Comparison of ENCODE assay signal across 8 mouse cellular contexts in the genomic region with DNA sequence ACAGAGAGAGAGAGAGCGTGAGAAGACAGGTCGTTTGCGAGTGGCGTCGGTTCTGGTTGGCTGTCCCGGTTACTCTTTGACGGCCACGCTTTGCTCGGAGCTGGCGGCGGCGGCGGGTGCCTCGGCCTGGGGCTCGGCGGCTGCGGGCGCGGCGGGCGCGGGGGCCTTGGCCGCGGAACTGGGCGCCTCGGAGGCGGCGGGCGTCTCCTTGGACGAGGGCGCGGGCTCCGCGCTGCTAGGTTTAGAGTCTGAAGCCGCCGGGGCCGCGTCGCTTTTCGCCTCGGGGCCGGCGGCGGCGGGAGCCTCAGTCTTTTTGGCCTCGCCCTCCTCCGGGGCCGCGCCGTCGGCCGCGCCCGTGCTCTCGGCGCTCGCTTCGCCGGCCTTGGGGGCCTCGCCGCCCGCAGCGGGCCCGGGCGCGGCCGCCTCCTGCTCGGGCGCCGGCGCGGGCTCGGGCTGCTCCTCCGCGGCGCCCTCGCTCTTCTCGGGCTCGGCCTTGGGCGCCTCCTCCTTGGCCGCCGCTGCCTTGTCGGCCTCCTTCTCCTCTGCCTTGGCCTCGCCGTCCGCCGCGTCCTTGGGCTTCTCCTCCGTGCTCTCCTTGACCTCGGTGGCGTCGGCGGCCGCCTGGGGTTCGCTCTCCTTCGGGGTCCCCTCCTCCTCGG. TPM values are rescaled to one million over a fixed set of nuclear protein-coding genes. Genes with fewer than 3 reads are reported as not detected.
DNase-seq lines count a peak whose midpoint lies in the region; ATAC-seq lines count a peak whose summit lies in the region.

No protein-coding gene starts in this region.

- no peaks in the 10 kb centered on the region for H3K9me3 ChIP-seq in heart, embryonic 12.5 days (replicated peaks)
- no peaks in the 10 kb centered on the region for H3K9me3 ChIP-seq in midbrain, embryonic 13.5 days

- H3K27me3 ChIP-seq in heart, embryonic 12.5 days (replicated peaks): no peaks in the 10 kb centered on the region
- H3K27me3 ChIP-seq in midbrain, embryonic 13.5 days: no peaks in the 10 kb centered on the region

- H3K27ac ChIP-seq in heart, embryonic 12.5 days (ENCODE audit: poor library complexity, severe bottlenecking): no peak overlapping the region
- H3K27ac ChIP-seq in midbrain, embryonic 13.5 days: peak overlapping the region; percentile 79

- H3K4me1 ChIP-seq in heart, embryonic 12.5 days (replicated peaks): 0 out of 2 replicates have a peak, but pooled peaks cover 4% of the 10 kb centered on the region
- H3K4me1 ChIP-seq in midbrain, embryonic 13.5 days (replicated peaks): peaks cover 83% of the 10 kb centered on the region

- H3K9ac ChIP-seq in heart, embryonic 12.5 days: peak overlapping the region; percentile 86
- peak overlapping the region; percentile 80 for H3K9ac ChIP-seq in midbrain, embryonic 13.5 days (replicated peaks)

- peak; percentile 78 for DNase-seq in heart, adult 11 months
- no peak for DNase-seq in heart, postnatal 25 days (ENCODE audit: low spot score)
- peak; percentile 47 for DNase-seq in adrenal gland, postnatal 14 days
- DNase-seq in kidney, postnatal 10 days: peak; percentile 47
- DNase-seq in urinary bladder, postnatal 14 days (ENCODE audit: low spot score): peak; percentile 29
- no peak for DNase-seq in spleen, postnatal 14 days (ENCODE audit: low spot score in 2 of 2)

- peak overlapping the region; percentile 67 for H3K4me3 ChIP-seq in heart, embryonic 12.5 days
- H3K4me3 ChIP-seq in midbrain, embryonic 13.5 days (replicated peaks): peak overlapping the region; percentile 31

- intact Hi-C loops in heart, postnatal 25 days (cut with DNase I): no loop called here

- WGBS in heart, embryonic 12.5 days: 12% methylated on average over 85 of the region's 97 CpGs
- 3% methylated on average over 88 of the region's 97 CpGs for WGBS in midbrain, embryonic 13.5 days

- H3K36me3 ChIP-seq in heart, embryonic 12.5 days: no peaks in the 10 kb centered on the region
- H3K36me3 ChIP-seq in midbrain, embryonic 13.5 days: peaks cover 21% of the 10 kb centered on the region

- peak overlapping the region; percentile 95 for H3K4me2 ChIP-seq in heart, embryonic 12.5 days
- peak overlapping the region; percentile 58 for H3K4me2 ChIP-seq in midbrain, embryonic 13.5 days (replicated peaks)

- peak; percentile 69 for ATAC-seq in heart, embryonic 12.5 days (ENCODE audit: insufficient number of reproducible peaks, low FRiP score)
- ATAC-seq in midbrain, embryonic 13.5 days: peak; percentile 53

RNA-seq across cellular contexts. Expression of gene Basp1, which starts 49.3 kb away (rescaled TPM):
- total RNA-seq in heart, postnatal 25 days (2021): 1 to 10 TPM; 2.3 to 2.4 TPM
- 10.4 and 16.7 TPM in 2 replicates for total RNA-seq in adrenal gland, postnatal 14 days (2021)
- 18.4 and 18.6 TPM in 2 replicates for polyA plus RNA-seq in heart, embryonic 12.5 days (2016; fragmentation: Nextera tagmentation; extraction: Ambion mirVana)
- polyA plus RNA-seq in midbrain, embryonic 13.5 days (2015; fragmentation: Nextera tagmentation; extraction: Ambion mirVana): 205 and 211 TPM in 2 replicates

Comparison
In these comparisons a context has a peak if more than half of its experiments do, and no peak if none do; other contexts are left out.
1. DNase-seq: peak in heart, adult 11 months (single experiment), adrenal gland, postnatal 14 days (single experiment), kidney, postnatal 10 days (single experiment) and urinary bladder, postnatal 14 days (single experiment); none in heart, postnatal 25 days (single experiment) and spleen, postnatal 14 days (0 of 2).